Mouse (Mus musculus): ENCODE measurements around the gene Actn4. TPM values are rescaled to one million over a fixed set of nuclear protein-coding genes. Genes with fewer than 3 reads are reported as not detected.
"Not testable (repeated sequence)": the region's sequence is repeated elsewhere in the genome, so short reads cannot be mapped to it uniquely, and the experiment has no call there.

The Actn4 gene
- polyA plus RNA-seq, 1 experiment from 2014 or later: 347 TPM

GRCm38 (mm10) chr7:28893643-28894265 lies 68.4 kb downstream of the Actn4 start:
- peak; percentile 25; the same call in 1 of the 2 replicates for ATAC-seq (ENCODE audit: insufficient number of reproducible peaks, low FRiP score, low TSS enrichment, low read depth)
- Histone ChIP-seq H3K9me3 (no peaks in the 10 kb centered on the region), H3K4me1 (peaks cover 16% of the 10 kb centered on the region), H3K27me3 (peaks cover 8% of the 10 kb centered on the region; the same call in 1 of the 2 replicates), H3K4me3 (no peak overlapping the region), H3K27ac (peak overlapping the region; percentile 47), H3K4me2 (no peak overlapping the region), H3K36me3 (peaks cover 77% of the 10 kb centered on the region), H3K9ac (0 out of 2 replicates have a peak overlapping the region, but pooled peaks have one; percentile 14)
- WGBS: 56% methylated on average over 7 of the region's 7 CpGs

- Histone ChIP-seq H3K4me2 (no peak overlapping the region), H3K27me3 (peaks cover 14% of the 10 kb centered on the region), H3K9ac (no peak overlapping the region), H3K4me3 (no peak overlapping the region), H3K27ac (no peak overlapping the region), H3K9me3 (no peaks in the 10 kb centered on the region), H3K4me1 (peaks cover 24% of the 10 kb centered on the region), H3K36me3 (peaks cover 65% of the 10 kb centered on the region)
- ATAC-seq (ENCODE audit: insufficient number of reproducible peaks, low FRiP score, low TSS enrichment, low read depth): no peak
- 94% methylated on average over 17 of the region's 17 CpGs for WGBS
Observed at GRCm38 (mm10) chr7:28892601-28893000, 69.5 kb downstream of the Actn4 start.

- no peak for ATAC-seq (ENCODE audit: insufficient number of reproducible peaks, low FRiP score, low TSS enrichment, low read depth)
- H3K4me3 ChIP-seq: peak overlapping the region; percentile 42
- peaks cover 21% of the 10 kb centered on the region for H3K4me1 ChIP-seq
- peaks cover 27% of the 10 kb centered on the region for H3K36me3 ChIP-seq
- no peaks in the 10 kb centered on the region for H3K9me3 ChIP-seq
- H3K27me3 ChIP-seq: peaks cover 17% of the 10 kb centered on the region
- peak overlapping the region; percentile 81 for H3K4me2 ChIP-seq
- H3K27ac ChIP-seq: no peak overlapping the region
- 3% methylated on average over 26 of the region's 27 CpGs for WGBS
- H3K9ac ChIP-seq: peak overlapping the region; percentile 21; the same call in 1 of the 2 replicates
Observed at GRCm38 (mm10) chr7:28888701-28889161, 73.4 kb downstream of the Actn4 start.

- H3K36me3 ChIP-seq: peaks cover 6% of the 10 kb centered on the region
- no peak overlapping the region for H3K4me2 ChIP-seq
- no peak for ATAC-seq (ENCODE audit: insufficient number of reproducible peaks, low FRiP score, low TSS enrichment, low read depth)
- no peak overlapping the region for H3K27ac ChIP-seq
- peaks cover 17% of the 10 kb centered on the region for H3K27me3 ChIP-seq
- H3K9ac ChIP-seq: no peak overlapping the region
- H3K4me3 ChIP-seq: no peak overlapping the region
- H3K4me1 ChIP-seq: peaks cover 24% of the 10 kb centered on the region
- WGBS: 17% methylated on average over 14 of the region's 14 CpGs
- no peaks in the 10 kb centered on the region for H3K9me3 ChIP-seq
Observed at GRCm38 (mm10) chr7:28886486-28886885, 75.7 kb downstream of the Actn4 start.

GRCm38 (mm10) chr7:28883704-28884103 lies 78.4 kb downstream of the Actn4 start:
- not testable (repeated sequence) for H3K9me3 ChIP-seq; H3K27ac ChIP-seq; H3K27me3 ChIP-seq; H3K9ac ChIP-seq; ATAC-seq (ENCODE audit: insufficient number of reproducible peaks, low FRiP score, low TSS enrichment, low read depth); H3K36me3 ChIP-seq; H3K4me2 ChIP-seq; H3K4me3 ChIP-seq
- H3K4me1 ChIP-seq: peaks cover 11% of the 10 kb centered on the region
- 88% methylated on average over 4 of the region's 4 CpGs for WGBS

- no peak overlapping the region for H3K4me3 ChIP-seq
- H3K9me3 ChIP-seq: no peaks in the 10 kb centered on the region
- no peak overlapping the region for H3K9ac ChIP-seq
- 76% methylated on average over 11 of the region's 11 CpGs for WGBS
- no peak overlapping the region for H3K4me2 ChIP-seq
- H3K27ac ChIP-seq: no peak overlapping the region
- H3K36me3 ChIP-seq: no peaks in the 10 kb centered on the region
- H3K4me1 ChIP-seq: peaks cover 6% of the 10 kb centered on the region; the same call in 1 of the 2 replicates
- no peak for ATAC-seq (ENCODE audit: insufficient number of reproducible peaks, low FRiP score, low TSS enrichment, low read depth)
- peaks cover 7% of the 10 kb centered on the region for H3K27me3 ChIP-seq
Observed at GRCm38 (mm10) chr7:28883039-28883438, 79.1 kb downstream of the Actn4 start.

GRCm38 (mm10) chr7:28881199-28881598 lies 80.9 kb downstream of the Actn4 start, which contains the start of gene Capn12:
Gene Capn12, plus strand, starts transcription at chr7:28881422.
- Histone ChIP-seq H3K27ac (no peak within 1 kb of the TSS), H3K9me3 (no peaks in the 10 kb centered on the region), H3K9ac (no peak within 1 kb of the TSS), H3K4me3 (no peak within 1 kb of the TSS), H3K4me2 (no peak within 1 kb of the TSS), H3K27me3 (no peaks in the 10 kb centered on the region; the same call in 1 of the 2 replicates), H3K4me1 (0 out of 2 replicates have a peak, but pooled peaks cover 3% of the 10 kb centered on the region), H3K36me3 (no peaks in the 10 kb centered on the region)
- 35% methylated on average over 13 of the region's 13 CpGs for WGBS
- no peak for ATAC-seq (ENCODE audit: insufficient number of reproducible peaks, low FRiP score, low TSS enrichment, low read depth)

GRCm38 (mm10) chr7:28880554-28880953 lies 81.6 kb downstream of the Actn4 start:
- H3K4me3 ChIP-seq: no peak overlapping the region

GRCm38 (mm10) chr7:28879606-28880005 lies 82.5 kb downstream of the Actn4 start:
- H3K4me2 ChIP-seq: no peak overlapping the region
- no peaks in the 10 kb centered on the region for H3K27me3 ChIP-seq
- H3K36me3 ChIP-seq: no peaks in the 10 kb centered on the region
- 0 out of 2 replicates have a peak, but pooled peaks cover 3% of the 10 kb centered on the region for H3K4me1 ChIP-seq
- ATAC-seq (ENCODE audit: insufficient number of reproducible peaks, low FRiP score, low TSS enrichment, low read depth): no peak
- no peak overlapping the region for H3K4me3 ChIP-seq
- H3K9me3 ChIP-seq: no peaks in the 10 kb centered on the region
- 75% methylated on average over 7 of the region's 7 CpGs for WGBS
- H3K27ac ChIP-seq: no peak overlapping the region
- no peak overlapping the region for H3K9ac ChIP-seq

More at GRCm38 (mm10) chr7:28880554-28880953, 81.6 kb downstream of the Actn4 start:
- Histone ChIP-seq H3K4me1 (0 out of 2 replicates have a peak, but pooled peaks cover 3% of the 10 kb centered on the region), H3K4me2 (no peak overlapping the region), H3K9ac (no peak overlapping the region), H3K36me3 (no peaks in the 10 kb centered on the region), H3K27ac (no peak overlapping the region), H3K9me3 (no peaks in the 10 kb centered on the region), H3K27me3 (no peaks in the 10 kb centered on the region)
- no peak for ATAC-seq (ENCODE audit: insufficient number of reproducible peaks, low FRiP score, low TSS enrichment, low read depth)
- WGBS: 60% methylated on average over 10 of the region's 10 CpGs

- no peak for ATAC-seq (ENCODE audit: insufficient number of reproducible peaks, low FRiP score, low TSS enrichment, low read depth)
- Histone ChIP-seq H3K9me3 (no peaks in the 10 kb centered on the region), H3K4me3 (no peak overlapping the region), H3K27ac (0 out of 2 replicates have a peak overlapping the region, but pooled peaks have one; percentile 5), H3K9ac (no peak overlapping the region), H3K36me3 (no peaks in the 10 kb centered on the region), H3K4me1 (0 out of 2 replicates have a peak, but pooled peaks cover 3% of the 10 kb centered on the region), H3K27me3 (no peaks in the 10 kb centered on the region), H3K4me2 (no peak overlapping the region)
- 72% methylated on average over 4 of the region's 4 CpGs for WGBS
Observed at GRCm38 (mm10) chr7:28877856-28878255, 84.3 kb downstream of the Actn4 start.

- Histone ChIP-seq H3K27ac (no peak overlapping the region), H3K4me3 (no peak overlapping the region), H3K9me3 (no peaks in the 10 kb centered on the region), H3K36me3 (no peaks in the 10 kb centered on the region), H3K4me1 (0 out of 2 replicates have a peak, but pooled peaks cover 3% of the 10 kb centered on the region), H3K4me2 (no peak overlapping the region), H3K27me3 (no peaks in the 10 kb centered on the region), H3K9ac (no peak overlapping the region)
- 86% methylated on average over 7 of the region's 7 CpGs for WGBS
- no peak for ATAC-seq (ENCODE audit: insufficient number of reproducible peaks, low FRiP score, low TSS enrichment, low read depth)
Observed at GRCm38 (mm10) chr7:28877155-28877554, 85.0 kb downstream of the Actn4 start.

- WGBS: 86% methylated on average over 4 of the region's 4 CpGs
Observed at GRCm38 (mm10) chr7:28876099-28876498, 86.0 kb downstream of the Actn4 start.

More at GRCm38 (mm10) chr7:28876099-28876498, 86.0 kb downstream of the Actn4 start:
- no peak overlapping the region for H3K9ac ChIP-seq
- H3K27me3 ChIP-seq: no peaks in the 10 kb centered on the region
- H3K36me3 ChIP-seq: no peaks in the 10 kb centered on the region
- ATAC-seq (ENCODE audit: insufficient number of reproducible peaks, low FRiP score, low TSS enrichment, low read depth): no peak
- no peak overlapping the region for H3K4me2 ChIP-seq
- H3K4me1 ChIP-seq: 0 out of 2 replicates have a peak, but pooled peaks cover 3% of the 10 kb centered on the region
- H3K4me3 ChIP-seq: no peak overlapping the region
- no peak overlapping the region for H3K27ac ChIP-seq
- no peaks in the 10 kb centered on the region for H3K9me3 ChIP-seq

Measured in limb, embryonic 15.5 days (tissue).